Mouse (Mus musculus) mesoderm, embryonic 11.5 days (tissue): ENCODE data around the gene Rp9.
"Not testable (repeated sequence)": the region's sequence is repeated elsewhere in the genome, so short reads cannot be mapped to it uniquely, and the experiment has no call there.

Experiments
- DNase-seq: peaks from one replicate; pipeline ENCODE4 v3.0.0-alpha.2; 2012; ENCODE audit warnings: low read depth, low spot score

Rp9 gene

GRCm38 (mm10) chr9:22420491-22420890 is 49.1 kb downstream of the Rp9 start:
- DNase-seq: no peak

GRCm38 (mm10) chr9:22419877-22420276 is 49.7 kb downstream of the Rp9 start:
- DNase-seq: no peak

- no peak for DNase-seq
Observed at GRCm38 (mm10) chr9:22417547-22417946, 52.0 kb downstream of the Rp9 start.

GRCm38 (mm10) chr9:22416187-22416586 is 53.4 kb downstream of the Rp9 start:
- no peak for DNase-seq

- peak; percentile 97 for DNase-seq
Observed at GRCm38 (mm10) chr9:22411002-22411857, 58.3 kb downstream of the Rp9 start, which contains the start of gene 9530077C05Rik. TSS of gene 9530077C05Rik (plus strand) at chr9:22411513.

- no peak for DNase-seq
Observed at GRCm38 (mm10) chr9:22409501-22409900, 60.0 kb downstream of the Rp9 start.

GRCm38 (mm10) chr9:22408344-22408743 is 61.2 kb downstream of the Rp9 start:
- not testable (repeated sequence) for DNase-seq

- DNase-seq: not testable (repeated sequence)
Observed at GRCm38 (mm10) chr9:22407633-22408032, 61.9 kb downstream of the Rp9 start.

GRCm38 (mm10) chr9:22405414-22405813 is 64.1 kb downstream of the Rp9 start:
- DNase-seq: no peak

- DNase-seq: not testable (repeated sequence)
Observed at GRCm38 (mm10) chr9:22403501-22403900, 66.0 kb downstream of the Rp9 start.

- DNase-seq: no peak
Observed at GRCm38 (mm10) chr9:22402976-22403375, 66.6 kb downstream of the Rp9 start.

- DNase-seq: no peak
Observed at GRCm38 (mm10) chr9:22402001-22402400, 67.5 kb downstream of the Rp9 start.

- DNase-seq: no peak
Observed at GRCm38 (mm10) chr9:22399021-22399420, 70.5 kb downstream of the Rp9 start.

GRCm38 (mm10) chr9:22394725-22395124 is 74.8 kb downstream of the Rp9 start:
- no peak for DNase-seq

- DNase-seq: no peak
Observed at GRCm38 (mm10) chr9:22390390-22390789, 79.2 kb downstream of the Rp9 start.

- DNase-seq: no peak
Observed at GRCm38 (mm10) chr9:22389736-22390245, 79.8 kb downstream of the Rp9 start.

- DNase-seq: peak; percentile 96
Observed at GRCm38 (mm10) chr9:22389021-22389476, 80.5 kb downstream of the Rp9 start, which contains the start of gene Anln. TSS of gene Anln (minus strand) at chr9:22389188.

- DNase-seq: no peak
Observed at GRCm38 (mm10) chr9:22388401-22388980, 81.1 kb downstream of the Rp9 start.

GRCm38 (mm10) chr9:22387901-22388300 is 81.6 kb downstream of the Rp9 start:
- DNase-seq: no peak

- DNase-seq: no peak
Observed at GRCm38 (mm10) chr9:22385890-22386289, 83.7 kb downstream of the Rp9 start.

GRCm38 (mm10) chr9:22376086-22376485 is 93.5 kb downstream of the Rp9 start:
- DNase-seq: peak; percentile 25

GRCm38 (mm10) chr9:22372760-22373159 is 96.8 kb downstream of the Rp9 start:
- DNase-seq: peak; percentile 14

- no peak for DNase-seq
Observed at GRCm38 (mm10) chr9:22368030-22368429, 101.5 kb downstream of the Rp9 start.
